Mouse (Mus musculus) ES-Bruce4 (cell line): ENCODE data around the gene Fndc7. TPM values are rescaled to one million over a fixed set of nuclear protein-coding genes. Genes with fewer than 3 reads are reported as not detected.
"Not testable (repeated sequence)": the region's sequence is repeated elsewhere in the genome, so short reads cannot be mapped to it uniquely, and the experiment has no call there.

Experiments used
- H3K27ac ChIP-seq: 2 replicates; pipeline ENCODE4 v1.5.1; 2012; ENCODE audit warnings: low read length, inconsistent platforms; ENCODE audit not compliant: insufficient read depth
- H3K27me3 ChIP-seq: 2 replicates; pipeline ENCODE4 v1.6.1; 2012; ENCODE audit warnings: mild to moderate bottlenecking, low read length, inconsistent platforms; ENCODE audit not compliant: control insufficient read depth, poor library complexity, insufficient read depth, severe bottlenecking
- H3K36me3 ChIP-seq: 2 replicates; pipeline ENCODE4 v1.6.1; 2012; ENCODE audit warnings: inconsistent platforms, mild to moderate bottlenecking, low read length, moderate library complexity; ENCODE audit not compliant: control insufficient read depth, poor library complexity, insufficient read depth, severe bottlenecking
- H3K4me1 ChIP-seq: one replicate; pipeline ENCODE4 v1.8.1; 2011; ENCODE audit warnings: low read length; ENCODE audit not compliant: control insufficient read depth, insufficient read depth
- H3K4me3 ChIP-seq: 2 replicates; pipeline ENCODE4 v1.5.1; 2011; ENCODE audit warnings: low read depth, mild to moderate bottlenecking, low read length
- H3K9ac ChIP-seq: 2 replicates; pipeline ENCODE4 v1.6.1; 2012; ENCODE audit warnings: low read depth, mild to moderate bottlenecking, inconsistent platforms; ENCODE audit not compliant: poor library complexity, severe bottlenecking
- H3K9me3 ChIP-seq: replicated peaks from 2 replicates; pipeline ENCODE4 v1.6.1; 2012; ENCODE audit warnings: mild to moderate bottlenecking, low read length, inconsistent platforms; ENCODE audit not compliant: control insufficient read depth, poor library complexity, insufficient read depth, severe bottlenecking
- CTCF ChIP-seq: IDR thresholded peaks from one replicate; pipeline ENCODE4 v1.8.1; 2011; ENCODE audit warnings: low read depth, low read length
- EP300 ChIP-seq: IDR thresholded peaks from 2 replicates; pipeline ENCODE4 v1.6.1; 2011; ENCODE audit warnings: low read depth, low read length; ENCODE audit not compliant: insufficient read depth
- POLR2A ChIP-seq: IDR thresholded peaks from one replicate; pipeline ENCODE4 v1.8.1; 2011; ENCODE audit warnings: low read length; ENCODE audit not compliant: insufficient read depth
- polyA plus RNA-seq: library from polyadenylated mRNA; stranded (reverse); fragments of >200 nt; gene quantifications from 2 replicates; pipeline ENCODE4 v1.2.4, GENCODE M21; 2011; ENCODE audit warnings: low read depth; ENCODE audit not compliant: missing spikeins, insufficient read depth, insufficient read length

The Fndc7 gene
- polyA plus RNA-seq, 1 experiment, result not detected

- Histone ChIP-seq H3K4me1 (peaks cover 3% of the 10 kb centered on the region), H3K36me3 (no peaks in the 10 kb centered on the region), H3K27ac (no peak overlapping the region), H3K27me3 (no peaks in the 10 kb centered on the region; the same call in 1 of the 2 replicates), H3K4me3 (no peak overlapping the region), H3K9me3 (no peaks in the 10 kb centered on the region), H3K9ac (no peak overlapping the region)
- no peak for TF ChIP-seq CTCF
- no peak for TF ChIP-seq POLR2A
- TF ChIP-seq EP300, result no peak
Measured at GRCm38 (mm10) chr3:108885686-108886530, 3.9 kb downstream of the Fndc7 start.

- Histone ChIP-seq H3K27me3 (no peaks in the 10 kb centered on the region), H3K27ac (peak overlapping the region; percentile 14), H3K9ac (no peak overlapping the region), H3K9me3 (no peaks in the 10 kb centered on the region), H3K4me3 (no peak overlapping the region), H3K4me1 (peaks cover 3% of the 10 kb centered on the region), H3K36me3 (no peaks in the 10 kb centered on the region)
- no peak for TF ChIP-seq CTCF
- no peak for TF ChIP-seq POLR2A
- no peak for TF ChIP-seq EP300
Measured at GRCm38 (mm10) chr3:108884706-108885289, 5.0 kb downstream of the Fndc7 start.

- H3K4me1 ChIP-seq, result peaks cover 3% of the 10 kb centered on the region
- no peak overlapping the region for H3K27ac ChIP-seq
- no peak for TF ChIP-seq POLR2A
- TF ChIP-seq CTCF, result no peak
- no peak for TF ChIP-seq EP300
- no peaks in the 10 kb centered on the region for H3K9me3 ChIP-seq
- no peaks in the 10 kb centered on the region for H3K27me3 ChIP-seq
- no peak overlapping the region for H3K9ac ChIP-seq
- no peaks in the 10 kb centered on the region for H3K36me3 ChIP-seq
- no peak overlapping the region for H3K4me3 ChIP-seq
Measured at GRCm38 (mm10) chr3:108883067-108883466, 6.7 kb downstream of the Fndc7 start.

GRCm38 (mm10) chr3:108881873-108882272 lies 7.9 kb downstream of the Fndc7 start:
- H3K36me3 ChIP-seq, H3K9ac ChIP-seq, H3K27ac ChIP-seq, H3K9me3 ChIP-seq, H3K4me3 ChIP-seq, H3K4me1 ChIP-seq, H3K27me3 ChIP-seq: not testable (repeated sequence)

GRCm38 (mm10) chr3:108880544-108881507 lies 9.0 kb downstream of the Fndc7 start:
- Histone ChIP-seq H3K4me1 (peaks cover 3% of the 10 kb centered on the region), H3K27ac (no peak overlapping the region), H3K9me3 (no peaks in the 10 kb centered on the region), H3K36me3 (no peaks in the 10 kb centered on the region), H3K27me3 (no peaks in the 10 kb centered on the region), H3K4me3 (no peak overlapping the region), H3K9ac (no peak overlapping the region)
- TF ChIP-seq EP300 (no peak), CTCF (no peak), POLR2A (no peak)
